Mouse (Mus musculus) midbrain, embryonic 13.5 days (tissue): ENCODE results near the gene Slc16a11. TPM values are rescaled to one million over a fixed set of nuclear protein-coding genes. Genes with fewer than 3 reads are reported as not detected.

Experiments
- ATAC-seq: fragments of 200-750 bp; cut with Nextera tagmentation; 2 replicates; pipeline ENCODE4 v1.8.0; 2017; ENCODE audit warnings: mild to moderate bottlenecking, moderate TSS enrichment, moderate library complexity
- H3K27ac ChIP-seq: fragments of 300-500 bp; sonication (generic); 2 replicates; pipeline ENCODE4 v1.5.1; 2015; ENCODE audit warnings: inconsistent platforms, mild to moderate bottlenecking, moderate library complexity
- H3K27me3 ChIP-seq: fragments of 300-500 bp; sonication (generic); 2 replicates; pipeline ENCODE4 v1.6.1; 2015; ENCODE audit warnings: mild to moderate bottlenecking, inconsistent platforms
- H3K36me3 ChIP-seq: fragments of 300-500 bp; sonication (generic); 2 replicates; pipeline ENCODE4 v1.6.1; 2015; ENCODE audit warnings: mild to moderate bottlenecking, inconsistent platforms
- H3K4me1 ChIP-seq: fragments of 300-500 bp; sonication (generic); replicated peaks from 2 replicates; pipeline ENCODE4 v1.6.1; 2015; ENCODE audit warnings: inconsistent platforms
- H3K4me2 ChIP-seq: fragments of 300-500 bp; sonication (generic); replicated peaks from 2 replicates; pipeline ENCODE4 v1.6.1; 2015; ENCODE audit warnings: moderate library complexity, mild to moderate bottlenecking, inconsistent platforms
- H3K4me3 ChIP-seq: fragments of 300-500 bp; sonication (generic); replicated peaks from 2 replicates; pipeline ENCODE4 v1.5.1; 2015; ENCODE audit warnings: mild to moderate bottlenecking, inconsistent platforms
- H3K9ac ChIP-seq: fragments of 300-500 bp; sonication (generic); replicated peaks from 2 replicates; pipeline ENCODE4 v1.6.1; 2015; ENCODE audit warnings: mild to moderate bottlenecking, inconsistent platforms
- H3K9me3 ChIP-seq: fragments of 300-500 bp; sonication (generic); 2 replicates; pipeline ENCODE4 v1.6.1; 2016; ENCODE audit warnings: mild to moderate bottlenecking, inconsistent platforms
- WGBS: fragments of 180-500 bp; shearing (Covaris S2); methylation state at CpG from one replicate; pipeline ENCODE4 v1.1.7; 2015; 5-methylcytosine and 5-hydroxymethylcytosine counted together
- microRNA counts: library from miRNA; unstranded; fragments of <30 nt; microRNA quantifications from one replicate; lab custom pipeline; 2016
- microRNA-seq: library from miRNA; unstranded; fragments of <30 nt; microRNA quantifications from one replicate; pipeline ENCODE4, GENCODE M21; 2016
- polyA plus RNA-seq: library from polyadenylated mRNA; unstranded; fragments of >200 nt; fragmentation: Nextera tagmentation; extraction: Ambion mirVana; gene quantifications from 2 replicates; pipeline ENCODE4 v1.2.1, GENCODE M21; 2015

The Slc16a11 gene
- polyA plus RNA-seq, 1 experiment from 2014 or later: 2.4 TPM

GRCm38 (mm10) chr11:70247136-70247845, 34.7 kb downstream of the Slc16a11 start:
- H3K27ac ChIP-seq: no peak overlapping the region
- no peak overlapping the region for H3K4me2 ChIP-seq
- ATAC-seq: no peak
- no peaks in the 10 kb centered on the region for H3K36me3 ChIP-seq
- H3K9me3 ChIP-seq: no peaks in the 10 kb centered on the region
- WGBS: 49% methylated on average over 9 of the region's 9 CpGs
- H3K27me3 ChIP-seq: peaks cover 31% of the 10 kb centered on the region
- no peak overlapping the region for H3K4me3 ChIP-seq
- H3K4me1 ChIP-seq: no peaks in the 10 kb centered on the region
- H3K9ac ChIP-seq: no peak overlapping the region

GRCm38 (mm10) chr11:70250150-70250549, 37.6 kb downstream of the Slc16a11 start:
- Histone ChIP-seq H3K27me3 (peaks cover 55% of the 10 kb centered on the region), H3K4me3 (no peak overlapping the region), H3K27ac (no peak overlapping the region), H3K36me3 (no peaks in the 10 kb centered on the region), H3K9ac (no peak overlapping the region), H3K9me3 (no peaks in the 10 kb centered on the region), H3K4me2 (no peak overlapping the region), H3K4me1 (peaks cover 10% of the 10 kb centered on the region)
- ATAC-seq: no peak
- 79% methylated on average over 11 of the region's 11 CpGs for WGBS

GRCm38 (mm10) chr11:70251853-70252252, 39.3 kb downstream of the Slc16a11 start:
- 73% methylated on average over 8 of the region's 8 CpGs for WGBS
- no peak for ATAC-seq
- Histone ChIP-seq H3K9ac (no peak overlapping the region), H3K4me2 (no peak overlapping the region), H3K4me1 (peaks cover 11% of the 10 kb centered on the region), H3K9me3 (no peaks in the 10 kb centered on the region), H3K36me3 (no peaks in the 10 kb centered on the region), H3K27ac (no peak overlapping the region), H3K27me3 (peaks cover 62% of the 10 kb centered on the region), H3K4me3 (no peak overlapping the region)

GRCm38 (mm10) chr11:70254337-70254736, 41.8 kb downstream of the Slc16a11 start:
- H3K4me2 ChIP-seq: peak overlapping the region; percentile 37; the same call in 1 of the 2 replicates
- no peak overlapping the region for H3K27ac ChIP-seq
- ATAC-seq: no peak
- no peaks in the 10 kb centered on the region for H3K36me3 ChIP-seq
- 6% methylated on average over 18 of the region's 18 CpGs for WGBS
- H3K9me3 ChIP-seq: no peaks in the 10 kb centered on the region
- H3K4me3 ChIP-seq: peak overlapping the region; percentile 23
- H3K4me1 ChIP-seq: peaks cover 11% of the 10 kb centered on the region
- H3K9ac ChIP-seq: no peak overlapping the region
- H3K27me3 ChIP-seq: peaks cover 57% of the 10 kb centered on the region

GRCm38 (mm10) chr11:70254931-70255531, 42.5 kb downstream of the Slc16a11 start, which contains the start of gene Alox12:
Gene Alox12, minus strand, starts transcription at chr11:70255353.
- peak within 1 kb of the TSS; percentile 23 for H3K4me3 ChIP-seq
- H3K4me2 ChIP-seq: peak within 1 kb of the TSS; percentile 37
- H3K9me3 ChIP-seq: no peaks in the 10 kb centered on the region
- no peak for ATAC-seq
- 2% methylated on average over 25 of the region's 25 CpGs for WGBS
- H3K4me1 ChIP-seq: peaks cover 11% of the 10 kb centered on the region
- H3K27me3 ChIP-seq: peaks cover 57% of the 10 kb centered on the region
- no peak within 1 kb of the TSS for H3K27ac ChIP-seq
- no peaks in the 10 kb centered on the region for H3K36me3 ChIP-seq
- no peak within 1 kb of the TSS for H3K9ac ChIP-seq

GRCm38 (mm10) chr11:70259035-70259434, 46.5 kb downstream of the Slc16a11 start:
- no peak overlapping the region for H3K4me2 ChIP-seq
- WGBS: 88% methylated on average over 4 of the region's 4 CpGs

GRCm38 (mm10) chr11:70265252-70265651, 52.7 kb downstream of the Slc16a11 start:
- Histone ChIP-seq H3K9me3 (no peaks in the 10 kb centered on the region; the same call in 1 of the 2 replicates), H3K27me3 (no peaks in the 10 kb centered on the region), H3K27ac (no peak overlapping the region), H3K9ac (no peak overlapping the region), H3K4me2 (no peak overlapping the region), H3K36me3 (no peaks in the 10 kb centered on the region), H3K4me1 (no peaks in the 10 kb centered on the region), H3K4me3 (no peak overlapping the region)
- 62% methylated on average over 3 of the region's 3 CpGs for WGBS
- ATAC-seq: no peak

More at GRCm38 (mm10) chr11:70259035-70259434, 46.5 kb downstream of the Slc16a11 start:
- no peak overlapping the region for H3K27ac ChIP-seq
- ATAC-seq: no peak
- peaks cover 25% of the 10 kb centered on the region for H3K27me3 ChIP-seq
- peaks cover 11% of the 10 kb centered on the region for H3K4me1 ChIP-seq
- H3K4me3 ChIP-seq: no peak overlapping the region
- H3K9me3 ChIP-seq: no peaks in the 10 kb centered on the region; the same call in 1 of the 2 replicates
- no peak overlapping the region for H3K9ac ChIP-seq
- H3K36me3 ChIP-seq: no peaks in the 10 kb centered on the region

GRCm38 (mm10) chr11:70265819-70266218, 53.3 kb downstream of the Slc16a11 start:
- no peak overlapping the region for H3K27ac ChIP-seq
- no peaks in the 10 kb centered on the region for H3K4me1 ChIP-seq
- no peaks in the 10 kb centered on the region for H3K9me3 ChIP-seq
- 80% methylated on average over 4 of the region's 4 CpGs for WGBS
- H3K4me3 ChIP-seq: no peak overlapping the region
- no peaks in the 10 kb centered on the region for H3K27me3 ChIP-seq
- no peak overlapping the region for H3K9ac ChIP-seq
- H3K36me3 ChIP-seq: no peaks in the 10 kb centered on the region
- H3K4me2 ChIP-seq: no peak overlapping the region
- no peak for ATAC-seq

MicroRNA genes within 50 kb of the gene (microRNA counts, 519-probe panel; counts per million panel counts)
- microRNA mmu-miR-195 (lab: Ali Mortazavi, UCI) (110 counts per million, percentile 56 among the panel's probes with 10 or more counts), microRNA mmu-miR-497 (lab: Ali Mortazavi, UCI) (110 counts per million, percentile 56 among the panel's probes with 10 or more counts)

Small RNAs within 50 kb of the gene (microRNA-seq; reads per million reads assigned to microRNA genes)
- 437 reads per million, percentile 69 among the genes with 10 or more reads in this experiment for gene Mir195a
- gene Mir497: not detected
- not detected for gene Mir497b

Other genes with a start within 250 kb of the Slc16a11 start
- 0.32 and 1.1 TPM in 2 replicates for gene Cldn7, start 248.0 kb upstream of the Slc16a11 start, polyA plus RNA-seq
- 22.9 and 23.8 TPM in 2 replicates for gene Ctdnep1, start 231.6 kb upstream of the Slc16a11 start, polyA plus RNA-seq
- 156 and 158 TPM in 2 replicates for gene Elp5, start 230.2 kb upstream of the Slc16a11 start, polyA plus RNA-seq
- gene Gabarap, start 221.6 kb upstream of the Slc16a11 start, polyA plus RNA-seq: 611 and 625 TPM in 2 replicates
- 74.2 and 82.2 TPM in 2 replicates for gene Phf23, start 217.0 kb upstream of the Slc16a11 start, polyA plus RNA-seq
- 27.6 and 35.4 TPM in 2 replicates for gene Dvl2, start 212.2 kb upstream of the Slc16a11 start, polyA plus RNA-seq
- 48.4 and 51.7 TPM in 2 replicates for gene Acadvl, start 197.3 kb upstream of the Slc16a11 start, polyA plus RNA-seq
- gene Dlg4, start 195.8 kb upstream of the Slc16a11 start, polyA plus RNA-seq: 34.9 and 37.2 TPM in 2 replicates
- gene Asgr1, start 158.7 kb upstream of the Slc16a11 start, polyA plus RNA-seq: 0.97 and 1.1 TPM in 2 replicates
- not detected in 2 replicates for gene Asgr2, start 120.1 kb upstream of the Slc16a11 start, polyA plus RNA-seq
- gene Mgl2, start 82.4 kb upstream of the Slc16a11 start, polyA plus RNA-seq: 0.39 and 0.66 TPM in 2 replicates
- 0.59 TPM in 2 replicates for gene Clec10a, start 56.6 kb upstream of the Slc16a11 start, polyA plus RNA-seq
- gene Slc16a13, start 8.3 kb downstream of the Slc16a11 start, polyA plus RNA-seq: 17.7 and 18.7 TPM in 2 replicates
- gene Bcl6b, start 17.0 kb downstream of the Slc16a11 start, polyA plus RNA-seq: 3.9 and 4.3 TPM in 2 replicates
- 193 and 201 TPM in 2 replicates for gene 0610010K14Rik, start 25.2 kb downstream of the Slc16a11 start, polyA plus RNA-seq
- gene Gm21988, start 27.1 kb downstream of the Slc16a11 start, polyA plus RNA-seq: 15.0 and 15.8 TPM in 2 replicates
- 289 and 304 TPM in 2 replicates for gene Rnasek, start 27.1 kb downstream of the Slc16a11 start, polyA plus RNA-seq
- 0.57 and 1.2 TPM in 2 replicates for gene Alox12, start 42.6 kb downstream of the Slc16a11 start, polyA plus RNA-seq
- gene Alox12e, start 109.9 kb downstream of the Slc16a11 start, polyA plus RNA-seq: 0.07 TPM in 1 of 2 replicates, not detected in the other
- gene Alox15, start 139.3 kb downstream of the Slc16a11 start, polyA plus RNA-seq: not detected in 2 replicates
- gene Pelp1, start 197.3 kb downstream of the Slc16a11 start, polyA plus RNA-seq: 33.9 and 34.1 TPM in 2 replicates
- 44.8 and 45.5 TPM in 2 replicates for gene Arrb2, start 219.9 kb downstream of the Slc16a11 start, polyA plus RNA-seq
- gene Med11, start 239.2 kb downstream of the Slc16a11 start, polyA plus RNA-seq: 41.9 and 43.6 TPM in 2 replicates
- gene Zmynd15, start 246.7 kb downstream of the Slc16a11 start, polyA plus RNA-seq: 0.40 and 0.44 TPM in 2 replicates
- gene Cxcl16, start 247.2 kb downstream of the Slc16a11 start, polyA plus RNA-seq: 1.4 and 1.6 TPM in 2 replicates